Mouse (Mus musculus) CH12.LX (cell line): ENCODE data around the gene Gm572. TPM values are rescaled to one million over a fixed set of nuclear protein-coding genes. Genes with fewer than 3 reads are reported as not detected.

Experiments used
- DNase-seq: peaks from one replicate; pipeline ENCODE4 v3.0.0-alpha.2; 2013; ENCODE audit errors: extremely low read depth
- H3K27ac ChIP-seq: 2 replicates; pipeline ENCODE4 v1.5.1; 2012; ENCODE audit warnings: low read depth, mild to moderate bottlenecking, control low read depth, moderate library complexity; ENCODE audit not compliant: insufficient read depth
- H3K27me3 ChIP-seq: replicated peaks from 2 replicates; pipeline ENCODE3; 2012; ENCODE audit warnings: inconsistent platforms
- H3K36me3 ChIP-seq, 2 experiments: replicated peaks in 1 of 2; 2 replicates each; pipeline versions ENCODE3 to v1.6.1; 2012; ENCODE audit warnings: inconsistent platforms in 1 of 2, low read length in 1 of 2, mild to moderate bottlenecking in 1 of 2, mixed read lengths in 1 of 2, moderate library complexity in 1 of 2; ENCODE audit not compliant: control insufficient read depth in 1 of 2, insufficient read depth in 1 of 2
- H3K4me1 ChIP-seq, 2 experiments: 2 replicates each; pipeline ENCODE4 v1.6.1; 2012; ENCODE audit warnings: inconsistent platforms in 1 of 2, moderate library complexity in 1 of 2; ENCODE audit not compliant: insufficient read depth in 2 of 2, control insufficient read depth in 1 of 2
- H3K4me2 ChIP-seq: 2 replicates; pipeline ENCODE4 v1.6.1; 2012; ENCODE audit warnings: low read depth, mild to moderate bottlenecking, control low read depth; ENCODE audit not compliant: poor library complexity, insufficient read depth, severe bottlenecking
- H3K4me3 ChIP-seq, 3 experiments: fragments of 150-350 bp in 1 of 3; sonication (generic) in 1 of 3; replicated peaks in 1 of 3; 2 replicates each; pipeline versions ENCODE3 to v1.5.1; 2011 to 2012; ENCODE audit warnings: low read depth in 2 of 3, low read length in 2 of 3, mild to moderate bottlenecking in 2 of 3, moderate library complexity in 2 of 3, control low read depth in 1 of 3, improper control_type of control experiment in 1 of 3, inconsistent platforms in 1 of 3, mixed read lengths in 1 of 3; ENCODE audit not compliant: poor library complexity in 1 of 3
- H3K79me2 ChIP-seq: replicated peaks from 2 replicates; pipeline ENCODE4 v1.6.1; 2012; ENCODE audit warnings: mild to moderate bottlenecking, moderate library complexity; ENCODE audit not compliant: control insufficient read depth, poor library complexity, insufficient read depth, severe bottlenecking; ENCODE audit errors: extremely low read depth
- H3K9ac ChIP-seq: 2 replicates; pipeline ENCODE4 v1.6.1; 2012; ENCODE audit warnings: low read depth, mild to moderate bottlenecking, control low read depth, moderate library complexity; ENCODE audit not compliant: insufficient read depth
- H3K9me3 ChIP-seq: replicated peaks from 2 replicates; pipeline ENCODE3; 2012; ENCODE audit warnings: low read length, inconsistent platforms, mixed read lengths
- BHLHE40 ChIP-seq: IDR thresholded peaks from 2 replicates; pipeline ENCODE4 v1.6.1; 2011; ENCODE audit warnings: mild to moderate bottlenecking, low read depth, low read length, improper control_type of control experiment
- CHD2 ChIP-seq: IDR thresholded peaks from 2 replicates; pipeline ENCODE4 v1.6.1; 2011; ENCODE audit warnings: low read length, improper control_type of control experiment
- CTCF ChIP-seq, 2 experiments: IDR thresholded peaks in 1 of 2; conservative IDR thresholded peaks in 1 of 2; 2 replicates each; pipeline ENCODE4 v1.5.1; 2011 to 2012; ENCODE audit warnings: low read depth in 2 of 2, low read length in 2 of 2, improper control_type of control experiment in 1 of 2, inconsistent platforms in 1 of 2, mild to moderate bottlenecking in 1 of 2, moderate library complexity in 1 of 2
- EP300 ChIP-seq: IDR thresholded peaks from 2 replicates; pipeline ENCODE4 v1.6.1; 2011; ENCODE audit warnings: low read length, improper control_type of control experiment
- ETS1 ChIP-seq: conservative IDR thresholded peaks from 2 replicates; pipeline ENCODE4 v1.6.1; 2012; ENCODE audit warnings: low read depth, mild to moderate bottlenecking, inconsistent platforms, low read length, improper control_type of control experiment, moderate library complexity
- GABPA ChIP-seq: IDR thresholded peaks from 2 replicates; pipeline ENCODE4 v1.6.1; 2012; ENCODE audit warnings: low read depth, low read length, improper control_type of control experiment, inconsistent platforms; ENCODE audit not compliant: insufficient replicate concordance
- IRF4 ChIP-seq: IDR thresholded peaks from 2 replicates; pipeline ENCODE4 v1.6.1; 2014; ENCODE audit warnings: low read depth, mild to moderate bottlenecking, inconsistent platforms, low read length, improper control_type of control experiment
- KAT2A ChIP-seq: IDR thresholded peaks from 2 replicates; pipeline ENCODE4 v1.6.1; 2012; ENCODE audit warnings: low read length, improper control_type of control experiment, inconsistent platforms; ENCODE audit not compliant: insufficient replicate concordance
- MAFK ChIP-seq: IDR thresholded peaks from 2 replicates; pipeline ENCODE4 v1.6.1; 2011; ENCODE audit warnings: low read length, improper control_type of control experiment; ENCODE audit not compliant: insufficient replicate concordance
- MAX ChIP-seq: IDR thresholded peaks from 2 replicates; pipeline ENCODE4 v1.6.1; 2011; ENCODE audit warnings: low read length, improper control_type of control experiment
- MAZ ChIP-seq: IDR thresholded peaks from 2 replicates; pipeline ENCODE4 v1.6.1; 2012; ENCODE audit warnings: low read depth, mild to moderate bottlenecking, inconsistent platforms, low read length, improper control_type of control experiment, moderate library complexity
- MXI1 ChIP-seq: IDR thresholded peaks from 2 replicates; pipeline ENCODE4 v1.6.1; 2011; ENCODE audit warnings: mild to moderate bottlenecking, low read depth, low read length, improper control_type of control experiment
- NELFE ChIP-seq: IDR thresholded peaks from 2 replicates; pipeline ENCODE4 v1.6.1; 2011; ENCODE audit warnings: low read depth, low read length, improper control_type of control experiment
- POLR2A ChIP-seq: IDR thresholded peaks from 2 replicates; pipeline ENCODE4 v1.6.1; 2011; ENCODE audit warnings: low read depth, mild to moderate bottlenecking, improper control_type of control experiment, low read length
- POLR2AphosphoS2 ChIP-seq: IDR thresholded peaks from 2 replicates; pipeline ENCODE4 v1.6.1; 2011; ENCODE audit warnings: low read depth, low read length, improper control_type of control experiment
- SIN3A ChIP-seq: IDR thresholded peaks from 2 replicates; pipeline ENCODE4 v1.6.1; 2012; ENCODE audit warnings: low read length, improper control_type of control experiment, inconsistent platforms
- SMC3 ChIP-seq: IDR thresholded peaks from 2 replicates; pipeline ENCODE4 v1.6.1; 2011; ENCODE audit warnings: low read depth, low read length, improper control_type of control experiment
- UBTF ChIP-seq: IDR thresholded peaks from 2 replicates; pipeline ENCODE4 v1.6.1; 2012; ENCODE audit warnings: low read depth, mild to moderate bottlenecking, inconsistent platforms, low read length, improper control_type of control experiment, moderate library complexity
- USF2 ChIP-seq: conservative IDR thresholded peaks from 2 replicates; pipeline ENCODE4 v1.6.1; 2011; ENCODE audit warnings: low read depth, low read length, improper control_type of control experiment
- ZC3H11A ChIP-seq: IDR thresholded peaks from 2 replicates; pipeline ENCODE4 v1.6.1; 2012; ENCODE audit warnings: low read depth, mild to moderate bottlenecking, inconsistent platforms, low read length, improper control_type of control experiment
- ZKSCAN1 ChIP-seq: IDR thresholded peaks from 2 replicates; pipeline ENCODE4 v1.6.1; 2012; ENCODE audit warnings: low read depth, inconsistent platforms, low read length, improper control_type of control experiment, borderline replicate concordance
- ZMIZ1 ChIP-seq: IDR thresholded peaks from 2 replicates; pipeline ENCODE4 v1.6.1; 2012; ENCODE audit warnings: low read depth, mild to moderate bottlenecking, inconsistent platforms, low read length, improper control_type of control experiment
- dilution Hi-C: fragments of 300-500 bp; cut with MboI; formaldehyde crosslinking; loops from 2 replicates; pipeline ENCODE4 v1.14.3; 2020; ENCODE audit warnings: low sequenced_read_pairs; ENCODE audit not compliant: extremely low pct_unique_long_range_greater_than_20kb, extremely low pct_ligation_motif_present
- in situ Hi-C: fragments of 300-500 bp; cut with MboI; formaldehyde crosslinking; loops from 3 replicates; pipeline ENCODE4 v1.14.3; 2019; ENCODE audit warnings: low sequenced_read_pairs, low pct_ligation_motif_present, low pct_unique_long_range_greater_than_20kb, mixed read lengths
- polyA plus RNA-seq: library from polyadenylated mRNA; unstranded; fragments of >175 nt; gene quantifications from 2 replicates; pipeline ENCODE4 v1.2.1, GENCODE M21; 2012; ENCODE audit warnings: low read depth; ENCODE audit not compliant: insufficient read length
- total RNA-seq, 2 experiments: library from RNA; depleted of rRNA; stranded (reverse); fragments of 300-350 nt in 1 of 2; fragments of >200 nt in 1 of 2; gene quantifications; 2 replicates each; pipeline ENCODE4 v1.2.3; 2012 to 2014

Gene Gm572
- total and polyA plus RNA-seq, 3 experiments, result not detected

DNA sequence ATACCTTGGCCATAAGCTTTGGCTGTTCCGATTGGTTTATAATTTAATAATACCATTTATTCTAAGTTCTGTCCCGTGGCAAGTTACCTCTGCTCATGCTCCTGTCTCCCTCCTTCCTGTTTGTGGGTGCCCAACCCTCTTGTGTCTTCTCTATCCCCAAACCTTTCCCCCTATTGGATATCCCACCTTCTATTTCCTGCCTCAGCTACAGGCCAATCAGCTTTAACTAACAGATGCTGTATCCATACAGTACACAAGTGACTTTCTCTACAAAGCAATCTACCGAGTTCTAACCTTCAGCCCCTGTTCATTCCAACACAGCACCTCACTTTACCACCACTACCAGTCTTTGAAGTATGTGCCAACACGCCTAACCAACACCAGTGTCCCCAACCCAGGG, 19.5 kb upstream of the Gm572 start:
- H3K4me3 ChIP-seq, result peak overlapping the region in 1 of 3 experiments; percentile 94

DNA sequence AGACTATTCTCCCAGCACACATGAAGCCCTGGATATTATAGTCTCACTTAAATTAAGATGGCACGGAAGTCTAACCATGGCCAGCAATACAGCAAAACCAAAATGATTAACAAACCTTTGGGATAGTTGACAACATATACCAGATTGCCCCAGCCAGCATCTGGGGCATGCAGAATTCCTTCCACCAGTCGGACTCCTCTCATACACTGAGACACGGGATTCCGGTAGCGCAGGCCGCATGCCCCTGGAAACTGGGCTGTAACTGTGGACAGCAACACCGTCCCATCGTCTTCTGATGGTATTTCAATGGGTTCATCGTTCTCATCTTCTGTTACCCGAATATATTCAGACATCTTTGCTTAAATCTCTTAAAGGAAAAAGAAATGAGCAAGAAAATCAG, 18.1 kb upstream of the Gm572 start:
- no peak overlapping the region for H3K27ac ChIP-seq
- H3K79me2 ChIP-seq, result peaks cover 61% of the 10 kb centered on the region
- peak overlapping the region; percentile 95 for H3K4me2 ChIP-seq
- peaks cover 41 to 50% of the 10 kb centered on the region in 2 experiments for H3K36me3 ChIP-seq
- peak overlapping the region; percentile 71 to 94 (median 87) for H3K4me3 ChIP-seq
- TF ChIP-seq SMC3 (no peak), IRF4 (no peak), CHD2 (no peak), UBTF (no peak), SIN3A (no peak)
- H3K9me3 ChIP-seq, result no peaks in the 10 kb centered on the region
- H3K27me3 ChIP-seq, result no peaks in the 10 kb centered on the region
- no peak for DNase-seq
- peak overlapping the region; percentile 99 for H3K9ac ChIP-seq
- in situ Hi-C loops (no loop called here), dilution Hi-C loops (no loop called here)
- peaks cover 6 to 48% of the 10 kb centered on the region in 2 experiments for H3K4me1 ChIP-seq

More for the DNA sequence above, 19.5 kb upstream of the Gm572 start:
- no peak overlapping the region; the same call in 1 of the 2 replicates for H3K9ac ChIP-seq
- no peak overlapping the region for H3K27ac ChIP-seq
- TF ChIP-seq POLR2AphosphoS2 (0 out of 2 replicates have a peak, but pooled peaks have one; percentile 41), BHLHE40 (no peak)
- DNase-seq, result no peak
- peak overlapping the region; percentile 95; the same call in 1 of the 2 replicates for H3K4me2 ChIP-seq
- dilution Hi-C loops, result no loop called here
- in situ Hi-C loops, result loop anchor here (25.0 kb wide), 1 partner anchor 461 kb away; the partner anchor contains the start of genes Fbxo2, Fbxo44 and Fbxo6
- peaks cover 70% of the 10 kb centered on the region for H3K79me2 ChIP-seq
- peaks cover 55 to 64% of the 10 kb centered on the region in 2 experiments for H3K36me3 ChIP-seq
- H3K9me3 ChIP-seq, result no peaks in the 10 kb centered on the region
- H3K27me3 ChIP-seq, result no peaks in the 10 kb centered on the region
- H3K4me1 ChIP-seq, result peaks cover 6 to 59% of the 10 kb centered on the region in 2 experiments

- in situ Hi-C loops, result no loop called here
- peaks cover 55% of the 10 kb centered on the region for H3K79me2 ChIP-seq
- DNase-seq, result peak; percentile 87
- no peak; the same call in 1 of the 2 replicates for TF ChIP-seq NELFE
- TF ChIP-seq MXI1, result peak; percentile 94
- TF ChIP-seq BHLHE40, result peak; percentile 53
- TF ChIP-seq POLR2A, result no peak; the same call in 1 of the 2 replicates
- TF ChIP-seq ZKSCAN1, result no peak; the same call in 1 of the 2 replicates
- TF ChIP-seq MAX, result peak; percentile 92
- TF ChIP-seq SMC3, result no peak
- peak; percentile 89 for TF ChIP-seq POLR2AphosphoS2
- TF ChIP-seq IRF4, result no peak
- no peak for TF ChIP-seq EP300
- 0 out of 2 replicates have a peak, but pooled peaks have one; percentile 35 for TF ChIP-seq UBTF
- no peak for TF ChIP-seq ETS1
- peak; percentile 80; the same call in 1 of the 2 replicates for TF ChIP-seq MAZ
- peak; percentile 49; the same call in 1 of the 2 replicates for TF ChIP-seq KAT2A
- 0 out of 4 replicates have a peak, but pooled peaks of 1 of the 2 experiments have one; percentile 4 for TF ChIP-seq CTCF (conservative IDR thresholded peaks at IDR 0.05 in 1 of 2, IDR thresholded peaks at IDR 0.05 in 1 of 2; ENCODE audit: low read depth in 2 of 2, low read length in 2 of 2)
- 0 out of 2 replicates have a peak, but pooled peaks have one; percentile 19 for TF ChIP-seq ZMIZ1
- TF ChIP-seq ZC3H11A, result no peak
- TF ChIP-seq USF2, result no peak
- no peak for TF ChIP-seq GABPA
- TF ChIP-seq MAFK, result no peak
Observed at GRCm38 (mm10) chr4:148625756-148626622, 17.1 kb upstream of the Gm572 start.

More at GRCm38 (mm10) chr4:148625756-148626622, 17.1 kb upstream of the Gm572 start:
- H3K4me2 ChIP-seq, result peak overlapping the region; percentile 95; the same call in 1 of the 2 replicates
- peak overlapping the region; percentile 99 for H3K9ac ChIP-seq
- H3K9me3 ChIP-seq, result no peaks in the 10 kb centered on the region
- peak overlapping the region; percentile 87 to 99 (median 94) for H3K4me3 ChIP-seq
- peaks cover 34 to 41% of the 10 kb centered on the region in 2 experiments for H3K36me3 ChIP-seq
- peaks cover 6 to 42% of the 10 kb centered on the region in 2 experiments for H3K4me1 ChIP-seq
- no peaks in the 10 kb centered on the region for H3K27me3 ChIP-seq
- peak overlapping the region; percentile 92 for H3K27ac ChIP-seq
- dilution Hi-C loops, result no loop called here
